Mouse (Mus musculus): ENCODE measurements around the gene Atp5j. TPM values are rescaled to one million over a fixed set of nuclear protein-coding genes. Genes with fewer than 3 reads are reported as not detected.
A peak's percentile ranks its signal among the peaks of the same experiment; 100 is the strongest.

Atp5j gene
- polyA plus RNA-seq, 1 experiment = 423 TPM

GRCm38 (mm10) chr16:84793401-84793800 lies 42.0 kb downstream of the Atp5j start:
- Histone ChIP-seq H3K4me1 (ENCODE audit: control insufficient read depth, insufficient read depth, low read length) (no peaks in the 10 kb centered on the region), H3K4me3 (ENCODE audit: insufficient read depth, low read length) (no peak overlapping the region), H3K27ac (ENCODE audit: insufficient read depth, low read length) (no peak overlapping the region)
- TF ChIP-seq CTCF (IDR thresholded peaks at IDR 0.05; ENCODE audit: extremely low read depth, insufficient read depth, low read length) (no peak), POLR2A (IDR thresholded peaks at IDR 0.05; ENCODE audit: extremely low read depth, insufficient read depth, low read length) (no peak)

- TF ChIP-seq CTCF (IDR thresholded peaks at IDR 0.05; ENCODE audit: extremely low read depth, insufficient read depth, low read length) (no peak), POLR2A (IDR thresholded peaks at IDR 0.05; ENCODE audit: extremely low read depth, insufficient read depth, low read length) (no peak)
- H3K27ac ChIP-seq (ENCODE audit: insufficient read depth, low read length) = no peak overlapping the region
- H3K4me1 ChIP-seq (ENCODE audit: control insufficient read depth, insufficient read depth, low read length) = no peaks in the 10 kb centered on the region
- H3K4me3 ChIP-seq (ENCODE audit: insufficient read depth, low read length) = no peak overlapping the region
These were observed 44.7 kb downstream of the Atp5j start for GRCm38 (mm10) chr16:84790595-84791165.

- H3K4me3 ChIP-seq (ENCODE audit: insufficient read depth, low read length) = no peak overlapping the region
- H3K27ac ChIP-seq (ENCODE audit: insufficient read depth, low read length) = no peak overlapping the region
- H3K4me1 ChIP-seq (ENCODE audit: control insufficient read depth, insufficient read depth, low read length) = no peaks in the 10 kb centered on the region
- no peak for TF ChIP-seq CTCF (IDR thresholded peaks at IDR 0.05; ENCODE audit: extremely low read depth, insufficient read depth, low read length)
- TF ChIP-seq POLR2A (IDR thresholded peaks at IDR 0.05; ENCODE audit: extremely low read depth, insufficient read depth, low read length) = no peak
These were observed 50.5 kb downstream of the Atp5j start for GRCm38 (mm10) chr16:84784966-84785365.

- H3K4me1 ChIP-seq (ENCODE audit: control insufficient read depth, insufficient read depth, low read length) = no peaks in the 10 kb centered on the region
- TF ChIP-seq POLR2A (IDR thresholded peaks at IDR 0.05; ENCODE audit: extremely low read depth, insufficient read depth, low read length) (no peak), CTCF (IDR thresholded peaks at IDR 0.05; ENCODE audit: extremely low read depth, insufficient read depth, low read length) (no peak)
- H3K4me3 ChIP-seq (ENCODE audit: insufficient read depth, low read length) = no peak overlapping the region
- H3K27ac ChIP-seq (ENCODE audit: insufficient read depth, low read length) = peak overlapping the region; percentile 3; the same call in 1 of the 2 replicates
These were observed 52.1 kb downstream of the Atp5j start for GRCm38 (mm10) chr16:84783279-84783678.

GRCm38 (mm10) chr16:84779718-84780117 lies 55.7 kb downstream of the Atp5j start:
- no peak overlapping the region for H3K27ac ChIP-seq (ENCODE audit: insufficient read depth, low read length)
- H3K4me1 ChIP-seq (ENCODE audit: control insufficient read depth, insufficient read depth, low read length) = peaks cover 2% of the 10 kb centered on the region; the same call in 1 of the 2 replicates
- no peak overlapping the region for H3K4me3 ChIP-seq (ENCODE audit: insufficient read depth, low read length)
- no peak for TF ChIP-seq POLR2A (IDR thresholded peaks at IDR 0.05; ENCODE audit: extremely low read depth, insufficient read depth, low read length)
- no peak for TF ChIP-seq CTCF (IDR thresholded peaks at IDR 0.05; ENCODE audit: extremely low read depth, insufficient read depth, low read length)

GRCm38 (mm10) chr16:84778861-84779630 lies 56.4 kb downstream of the Atp5j start:
- H3K4me1 ChIP-seq (ENCODE audit: control insufficient read depth, insufficient read depth, low read length) = peaks cover 2% of the 10 kb centered on the region; the same call in 1 of the 2 replicates
- TF ChIP-seq POLR2A (IDR thresholded peaks at IDR 0.05; ENCODE audit: extremely low read depth, insufficient read depth, low read length) = no peak
- no peak for TF ChIP-seq CTCF (IDR thresholded peaks at IDR 0.05; ENCODE audit: extremely low read depth, insufficient read depth, low read length)
- no peak overlapping the region for H3K27ac ChIP-seq (ENCODE audit: insufficient read depth, low read length)
- no peak overlapping the region for H3K4me3 ChIP-seq (ENCODE audit: insufficient read depth, low read length)

- Histone ChIP-seq H3K27ac (ENCODE audit: insufficient read depth, low read length) (no peak overlapping the region), H3K4me1 (ENCODE audit: control insufficient read depth, insufficient read depth, low read length) (peaks cover 2% of the 10 kb centered on the region; the same call in 1 of the 2 replicates), H3K4me3 (ENCODE audit: insufficient read depth, low read length) (no peak overlapping the region)
- TF ChIP-seq POLR2A (IDR thresholded peaks at IDR 0.05; ENCODE audit: extremely low read depth, insufficient read depth, low read length) (no peak), CTCF (IDR thresholded peaks at IDR 0.05; ENCODE audit: extremely low read depth, insufficient read depth, low read length) (no peak)
These were observed 57.0 kb downstream of the Atp5j start for GRCm38 (mm10) chr16:84778431-84778830.

Other genes with a start within 250 kb of the Atp5j start
- gene Mrpl39, start 99.9 kb downstream of the Atp5j start, polyA plus RNA-seq (2012; rRNA removed) = 19.7 and 20.6 TPM in 2 replicates
- 32.9 and 39.3 TPM in 2 replicates for gene Jam2, start 61.5 kb downstream of the Atp5j start, polyA plus RNA-seq (2012; rRNA removed)
- gene Gabpa, start 700 bp downstream of the Atp5j start, polyA plus RNA-seq (2012; rRNA removed) = 15.3 and 16.1 TPM in 2 replicates

All from cortical plate, adult 2 months (tissue).